Mouse (Mus musculus) ES-E14 (cell line): ENCODE data around the gene Bach2. TPM values are rescaled to one million over a fixed set of nuclear protein-coding genes. Genes with fewer than 3 reads are reported as not detected.

Experiments
- DNase-seq: peaks from one replicate; pipeline ENCODE4 v3.0.0-alpha.2; 2013; ENCODE audit warnings: low read depth, low spot score
- H3K27ac ChIP-seq: 2 replicates; pipeline ENCODE4 v1.5.1; 2012; ENCODE audit warnings: low read depth, mild to moderate bottlenecking, low read length, moderate library complexity, mixed read lengths; ENCODE audit not compliant: poor library complexity, insufficient read depth, severe bottlenecking
- H3K36me3 ChIP-seq: 2 replicates; pipeline ENCODE4 v1.6.1; 2012; ENCODE audit warnings: mild to moderate bottlenecking, low read length, moderate library complexity, mixed read lengths; ENCODE audit not compliant: control insufficient read depth, poor library complexity, insufficient read depth, severe bottlenecking
- H3K4me1 ChIP-seq, 2 experiments: fragments of 150-350 bp in 1 of 2; sonication (generic) in 1 of 2; 2 replicates each; pipeline ENCODE4 v1.6.1; 2012; ENCODE audit warnings: low read length in 2 of 2, mild to moderate bottlenecking in 1 of 2, mixed read lengths in 1 of 2; ENCODE audit not compliant: control insufficient read depth in 2 of 2, insufficient read depth in 2 of 2, poor library complexity in 1 of 2
- H3K4me3 ChIP-seq, 2 experiments: fragments of 150-350 bp in 1 of 2; sonication (generic) in 1 of 2; 2 replicates each; pipeline ENCODE4 v1.5.1; 2012; ENCODE audit warnings: low read length in 2 of 2, low read depth in 1 of 2, mild to moderate bottlenecking in 1 of 2, mixed read lengths in 1 of 2; ENCODE audit not compliant: insufficient read depth in 1 of 2, poor library complexity in 1 of 2, severe bottlenecking in 1 of 2
- H3K9ac ChIP-seq: 2 replicates; pipeline ENCODE4 v1.6.1; 2012; ENCODE audit warnings: low read depth, mild to moderate bottlenecking, low read length, mixed read lengths; ENCODE audit not compliant: poor library complexity, insufficient read depth, severe bottlenecking
- H3K9me3 ChIP-seq: fragments of 150-350 bp; sonication (generic); 2 replicates; pipeline ENCODE4 v1.6.1; 2012; ENCODE audit warnings: low read depth, mild to moderate bottlenecking, low read length; ENCODE audit not compliant: control insufficient read depth, insufficient read depth
- CHD2 ChIP-seq: IDR thresholded peaks from 2 replicates; pipeline ENCODE4 v1.6.1; 2014; ENCODE audit warnings: mild to moderate bottlenecking, low read depth, low read length, inconsistent platforms
- HCFC1 ChIP-seq: IDR thresholded peaks from 2 replicates; pipeline ENCODE4 v1.6.1; 2012; ENCODE audit warnings: low read length, inconsistent platforms, borderline replicate concordance; ENCODE audit not compliant: insufficient read depth
- MAFK ChIP-seq: IDR thresholded peaks from 2 replicates; pipeline ENCODE4 v1.6.1; 2014; ENCODE audit warnings: mild to moderate bottlenecking, low read depth, low read length, inconsistent platforms; ENCODE audit not compliant: insufficient read depth
- ZC3H11A ChIP-seq: IDR thresholded peaks from 2 replicates; pipeline ENCODE4 v1.6.1; 2012; ENCODE audit warnings: low read depth, mild to moderate bottlenecking, inconsistent platforms, low read length, borderline replicate concordance
- ZNF384 ChIP-seq: IDR thresholded peaks from 2 replicates; pipeline ENCODE4 v1.6.1; 2012; ENCODE audit warnings: low read depth, low read length, inconsistent platforms
- in situ Hi-C, 2 experiments: fragments of 600-800 bp; cut with MboI; formaldehyde crosslinking; loops; one replicate each; pipeline ENCODE4 v1.15.1; 2025; ENCODE audit warnings: low sequenced_read_pairs in 2 of 2, inconsistent platforms in 1 of 2; ENCODE audit not compliant: unreplicated experiment in 2 of 2
- total RNA-seq: library from RNA; depleted of rRNA; stranded (reverse); fragments of 300-350 nt; gene quantifications from 2 replicates; pipeline ENCODE4 v1.2.3, GENCODE M21; 2012

Bach2 gene
- total RNA-seq, 1 experiment, result 3.3 TPM

GRCm38 (mm10) chr4:32393226-32393625 lies 154.6 kb downstream of the Bach2 start:
- in situ Hi-C loops, result no loop called here
- H3K27ac ChIP-seq, result no peak overlapping the region
- no peak overlapping the region for H3K4me3 ChIP-seq
- no peaks in the 10 kb centered on the region for H3K36me3 ChIP-seq
- no peaks in the 10 kb centered on the region for H3K4me1 ChIP-seq
- H3K9ac ChIP-seq, result no peak overlapping the region
- no peaks in the 10 kb centered on the region for H3K9me3 ChIP-seq
- no peak for DNase-seq
- TF ChIP-seq HCFC1 (no peak), ZNF384 (no peak), MAFK (no peak), CHD2 (no peak), ZC3H11A (no peak)

DNA sequence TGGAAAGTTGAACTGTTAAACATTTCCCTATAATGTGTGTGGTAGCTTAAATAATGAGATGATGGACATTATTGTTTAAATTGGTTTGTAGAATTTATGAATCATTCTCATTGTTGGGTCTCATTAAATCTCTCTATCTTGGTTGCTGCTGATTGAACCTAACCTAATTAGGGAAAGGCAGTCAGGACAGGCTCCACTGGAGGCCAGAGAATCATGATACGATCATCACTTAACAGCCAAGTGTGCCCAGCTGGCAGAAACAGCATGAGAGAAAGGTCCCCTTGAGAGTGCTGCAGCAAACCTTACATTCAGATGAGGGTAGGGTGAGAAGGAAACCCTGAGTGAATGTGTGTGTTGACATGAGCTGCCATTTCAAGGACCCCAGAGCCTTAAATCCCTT lies 155.3 kb downstream of the Bach2 start:
- H3K36me3 ChIP-seq, result no peaks in the 10 kb centered on the region
- no peak overlapping the region for H3K9ac ChIP-seq
- in situ Hi-C loops, result no loop called here
- no peak for DNase-seq
- no peak overlapping the region for H3K27ac ChIP-seq
- no peak overlapping the region for H3K4me3 ChIP-seq
- no peaks in the 10 kb centered on the region for H3K4me1 ChIP-seq
- H3K9me3 ChIP-seq, result no peaks in the 10 kb centered on the region
- TF ChIP-seq MAFK (no peak), ZNF384 (no peak), CHD2 (no peak), ZC3H11A (no peak), HCFC1 (no peak)

DNA sequence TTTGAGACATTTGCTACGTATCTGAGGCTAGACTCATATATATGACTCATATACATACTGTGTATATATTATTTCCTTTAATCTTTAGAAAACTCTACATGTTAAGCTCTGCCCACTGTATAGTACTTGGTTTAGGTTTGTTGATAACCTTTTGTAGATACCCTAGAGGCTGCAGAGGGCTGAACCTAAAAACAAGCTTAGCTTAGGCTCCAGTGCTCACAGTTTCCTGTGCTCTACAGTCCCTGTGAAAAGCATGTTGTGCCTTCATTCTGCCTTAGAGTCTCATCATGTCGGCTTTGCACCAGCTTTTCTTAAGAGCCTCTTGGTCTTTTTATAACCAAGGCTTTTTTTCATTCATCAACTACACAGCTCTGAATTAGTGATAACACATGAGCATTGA lies 156.2 kb downstream of the Bach2 start:
- no peak overlapping the region for H3K27ac ChIP-seq
- H3K4me3 ChIP-seq, result no peak overlapping the region
- H3K9me3 ChIP-seq, result no peaks in the 10 kb centered on the region
- TF ChIP-seq MAFK (no peak), ZNF384 (no peak), ZC3H11A (no peak), HCFC1 (no peak), CHD2 (no peak)
- in situ Hi-C loops, result no loop called here
- no peak overlapping the region for H3K9ac ChIP-seq
- H3K36me3 ChIP-seq, result no peaks in the 10 kb centered on the region
- no peak for DNase-seq
- no peaks in the 10 kb centered on the region for H3K4me1 ChIP-seq

- no peaks in the 10 kb centered on the region for H3K4me1 ChIP-seq
- no peak overlapping the region for H3K4me3 ChIP-seq
- H3K36me3 ChIP-seq, result no peaks in the 10 kb centered on the region
- no peak overlapping the region for H3K27ac ChIP-seq
- no peak for TF ChIP-seq ZC3H11A
- TF ChIP-seq HCFC1, result no peak
- no peak for TF ChIP-seq CHD2
- TF ChIP-seq ZNF384, result no peak
- no peak for TF ChIP-seq MAFK
- H3K9me3 ChIP-seq, result no peaks in the 10 kb centered on the region
- no peak for DNase-seq
- H3K9ac ChIP-seq, result no peak overlapping the region
- in situ Hi-C loops, result no loop called here
These were observed 162.9 kb downstream of the Bach2 start for GRCm38 (mm10) chr4:32401459-32401858.

DNA sequence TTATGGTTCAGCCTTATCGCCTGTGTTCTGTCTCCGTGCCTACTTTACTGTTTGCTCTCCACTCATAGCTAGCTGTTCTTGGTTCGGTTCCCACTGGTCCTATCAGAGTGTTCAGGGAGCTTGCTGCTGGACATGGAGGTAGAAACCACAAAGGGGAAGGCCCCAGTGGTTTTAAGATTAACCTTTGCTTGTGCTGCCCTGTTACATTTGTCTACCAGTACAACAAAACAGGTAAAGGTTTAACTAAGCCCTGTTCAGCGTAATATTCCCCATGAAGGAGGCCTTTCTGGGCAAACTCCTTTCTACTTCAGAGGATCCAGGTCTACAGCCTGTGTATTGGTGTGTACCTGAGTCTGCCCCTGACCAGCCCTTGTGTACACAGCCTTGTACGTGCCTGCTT lies 164.9 kb downstream of the Bach2 start:
- no peaks in the 10 kb centered on the region for H3K36me3 ChIP-seq
- H3K4me3 ChIP-seq, result no peak overlapping the region
- H3K27ac ChIP-seq, result no peak overlapping the region
- no peaks in the 10 kb centered on the region for H3K9me3 ChIP-seq
- DNase-seq, result no peak
- no peaks in the 10 kb centered on the region for H3K4me1 ChIP-seq
- H3K9ac ChIP-seq, result no peak overlapping the region
- no peak for TF ChIP-seq ZC3H11A
- in situ Hi-C loops, result no loop called here
